Mouse (Mus musculus) left cerebral cortex, postnatal 36 days (tissue): Measurements from ENCODE around the gene Gm49661. TPM values are rescaled to one million over a fixed set of nuclear protein-coding genes. Genes with fewer than 3 reads are reported as not detected.
A peak's percentile ranks its signal among the peaks of the same experiment; 100 is the strongest.

Experiments
- DNase-seq, 2 experiments: peaks; one replicate each; pipeline ENCODE4 v3.0.0; 2021 to 2022; ENCODE audit warnings: low spot score in 2 of 2, mixed read lengths in 1 of 2
- intact Hi-C: fragments of 180-260 bp; cut with DNase I; formaldehyde crosslinking; loops from one replicate; pipeline ENCODE4 v1.15.1; 2025
- total RNA-seq, 2 experiments: library from RNA; stranded (reverse); gene quantifications; 2 replicates each; pipeline ENCODE4 v1.2.3; 2021

The Gm49661 gene
- 1 to 10 TPM in 1 of 2 experiments, not detected in 1; 1.6 TPM for total RNA-seq

DNA sequence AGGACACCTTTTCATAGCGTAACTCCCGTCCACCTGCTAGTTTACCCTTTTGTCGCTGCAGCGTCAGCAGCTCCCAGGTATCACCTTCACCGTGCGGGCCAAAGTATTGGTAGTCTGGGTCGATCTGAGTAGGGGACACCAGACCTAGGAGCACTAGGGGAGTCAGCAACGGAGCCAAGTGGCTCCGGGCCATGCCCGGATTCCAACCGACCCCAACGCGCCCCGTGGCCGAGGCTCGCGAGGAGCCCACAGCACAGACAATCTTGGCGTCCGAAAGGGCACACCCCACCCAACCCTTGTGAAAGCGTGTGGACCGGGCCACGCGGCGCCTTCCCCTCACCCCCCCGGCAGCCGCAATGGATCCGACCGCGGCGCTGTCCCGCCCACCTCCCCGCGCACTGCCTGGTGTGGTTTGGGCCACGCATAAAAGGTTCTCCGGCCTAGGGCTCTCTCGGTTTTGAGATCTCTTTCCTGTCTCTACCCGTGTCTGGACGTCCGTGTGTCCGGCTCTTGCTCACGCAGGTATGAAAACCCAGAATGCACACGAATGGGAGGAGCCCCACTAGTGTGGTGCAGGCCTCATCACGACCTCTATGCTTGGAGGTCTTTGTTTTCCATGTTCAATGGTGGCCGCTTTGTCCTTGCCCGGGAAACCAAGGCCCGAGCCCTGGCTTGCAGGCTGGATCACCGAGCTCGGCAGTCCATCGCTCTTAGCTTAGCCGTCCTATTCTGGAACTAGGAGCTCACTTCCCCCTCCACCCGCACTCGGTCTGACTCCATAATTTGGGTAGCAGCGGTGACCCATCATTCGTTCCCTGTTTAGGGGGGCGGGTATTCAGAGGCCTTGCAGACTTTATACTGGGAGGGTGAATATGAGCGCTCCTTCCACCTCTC is at the start of gene Gm49661, which contains the start of the genes Prdx2 and Rnaseh2a:
TSS of gene Gm49661 (minus strand) at position 193 of the 894 bp plus-strand sequence.
TSS of gene Prdx2 (plus strand) at position 347 of the 894 bp plus-strand sequence.
TSS of gene Rnaseh2a (minus strand) at position 527 of the 894 bp plus-strand sequence.
- intact Hi-C loops: loop anchor here (5.0 kb wide), 1 partner anchor 38 kb away; no protein-coding TSS in a partner anchor
- DNase-seq: peak; percentile 71 to 78

DNA sequence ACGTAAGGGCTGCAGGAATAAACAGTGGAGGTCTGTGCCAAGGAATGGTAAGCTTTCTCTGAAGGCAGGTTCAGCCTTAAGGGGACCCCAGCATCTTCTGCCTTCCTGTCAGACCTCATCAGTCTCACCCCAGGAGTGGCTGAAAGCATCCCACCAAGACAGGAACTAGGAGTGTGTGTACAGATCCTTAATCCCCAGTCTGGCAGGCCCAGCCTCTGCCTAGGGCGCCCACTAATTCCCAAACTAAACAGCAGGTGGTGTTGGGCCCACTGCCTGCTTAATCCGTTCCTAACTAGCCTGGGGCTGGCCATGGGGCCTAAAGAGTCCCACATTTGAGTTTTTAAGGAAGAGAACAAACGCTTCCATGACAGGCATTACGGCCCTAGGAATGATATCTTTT is 48.0 kb upstream of the Gm49661 start:
- intact Hi-C loops: no loop called here
- no peak for DNase-seq

DNA sequence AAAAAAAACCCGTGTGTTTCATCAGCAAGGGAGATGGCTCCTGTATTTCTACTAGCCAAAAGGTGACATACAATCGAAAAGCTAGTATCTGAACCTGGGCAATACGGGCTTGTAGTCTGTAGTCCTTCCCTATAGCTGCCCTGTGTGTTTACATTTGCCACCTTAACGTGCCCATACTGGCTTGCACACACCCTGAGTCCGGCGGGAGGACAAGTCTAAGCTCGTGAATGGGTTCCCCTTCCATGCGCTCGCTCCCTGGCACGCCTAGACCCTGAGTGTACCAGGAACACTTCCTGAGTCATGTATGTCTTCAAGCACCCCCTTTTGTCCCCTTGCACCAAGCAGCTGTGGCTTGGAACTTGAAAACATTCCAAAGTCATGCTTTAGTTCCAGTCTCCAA is 47.5 kb upstream of the Gm49661 start:
- intact Hi-C loops: no loop called here
- no peak for DNase-seq

DNA sequence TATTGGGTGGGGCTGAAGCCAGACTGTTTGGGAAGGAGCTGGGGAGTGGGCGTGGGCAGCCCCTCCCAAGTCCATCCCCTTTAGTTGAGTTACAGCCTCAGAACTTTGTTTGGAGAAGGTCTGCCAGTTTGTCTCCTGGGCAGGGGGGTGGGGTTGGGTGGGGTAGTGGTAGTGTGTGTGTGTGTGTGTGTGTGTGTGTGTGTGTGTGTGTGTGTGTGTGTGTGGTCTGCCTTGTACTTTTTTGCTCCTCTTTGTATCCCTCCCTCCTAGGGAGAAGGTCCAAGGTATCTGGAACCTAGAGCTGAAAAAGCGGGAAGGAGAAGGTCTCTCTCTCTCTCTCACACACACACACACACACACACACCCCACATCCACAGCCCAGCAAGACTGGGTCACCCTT is 45.2 kb upstream of the Gm49661 start, which contains the start of gene Best2:
TSS of gene Best2 (minus strand) at position 101 of the 400 bp plus-strand sequence.
- no peak for DNase-seq
- intact Hi-C loops: no loop called here

DNA sequence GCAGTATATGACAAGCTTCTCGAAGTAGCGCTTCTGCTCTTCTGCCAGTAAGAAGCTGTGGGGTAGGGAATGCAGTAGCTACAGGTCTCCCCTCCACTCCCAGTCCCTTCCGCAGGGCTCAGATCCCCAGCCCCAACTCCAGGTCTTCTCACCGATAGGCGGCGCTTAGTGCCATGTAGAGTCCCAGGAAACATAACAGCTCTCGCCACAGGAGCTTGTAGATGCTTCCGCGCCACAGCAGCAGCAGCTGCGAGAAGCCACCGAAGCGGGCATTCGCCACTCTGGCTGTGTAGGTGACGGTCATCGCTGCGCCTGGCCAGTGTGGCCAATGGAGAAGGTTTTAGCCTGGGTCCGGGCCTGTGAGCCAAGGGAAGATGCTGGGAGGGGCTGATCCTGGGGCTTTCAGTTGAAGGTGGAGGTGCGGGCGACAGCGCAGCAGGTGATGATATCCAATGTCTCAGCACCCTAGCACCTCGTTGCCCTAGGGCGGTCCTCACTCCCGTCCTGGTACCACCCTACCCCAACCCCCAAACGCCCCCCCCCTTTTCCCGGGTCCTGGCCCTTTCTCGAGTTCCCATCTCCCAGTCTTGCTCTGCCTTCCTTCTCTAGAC is 44.1 kb upstream of the Gm49661 start:
- DNase-seq: peak; percentile 62 to 72
- intact Hi-C loops: no loop called here

DNA sequence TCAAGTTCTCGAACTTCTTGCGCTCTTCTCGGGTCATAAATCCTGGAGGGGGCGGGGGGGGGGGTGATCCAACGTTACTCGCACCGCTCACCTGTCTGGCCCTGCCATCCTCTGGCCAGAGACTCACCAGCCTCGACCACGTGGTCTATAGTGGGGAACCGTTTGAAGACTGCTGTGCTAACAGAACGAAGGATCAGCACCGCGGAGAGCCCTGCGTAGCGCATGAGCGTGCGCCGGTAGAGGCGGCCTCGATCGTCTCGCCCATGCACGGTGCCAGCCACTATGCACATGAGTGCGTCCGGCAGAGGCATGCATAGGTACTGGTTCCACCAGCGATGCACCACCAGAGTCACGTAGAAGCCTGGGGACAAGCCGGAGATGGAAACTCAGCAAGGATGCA is 42.0 kb upstream of the Gm49661 start:
- no peak for DNase-seq
- intact Hi-C loops: no loop called here

DNA sequence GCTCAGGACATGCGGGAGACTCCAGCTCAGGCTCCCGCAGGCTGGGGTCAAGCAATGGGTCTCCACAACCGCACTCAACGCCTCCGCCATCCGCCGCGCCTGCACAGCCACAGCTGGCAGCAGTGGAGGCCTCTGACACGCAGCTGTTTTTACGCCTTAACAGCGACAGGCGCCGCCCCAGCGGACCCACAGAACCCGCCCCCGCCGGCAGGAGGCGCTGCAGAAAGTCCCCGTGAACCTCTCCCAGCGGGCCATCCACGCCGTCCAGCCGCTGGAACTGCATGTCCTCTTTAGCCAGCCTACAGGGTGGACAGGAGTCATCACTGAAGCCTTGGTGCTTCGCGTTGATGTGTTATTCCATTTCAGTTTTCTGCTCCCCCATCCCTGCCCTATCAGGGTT is 38.5 kb upstream of the Gm49661 start:
- DNase-seq: no peak
- intact Hi-C loops: loop anchor here (5.0 kb wide), 1 partner anchor 35 kb away; no protein-coding TSS in a partner anchor

DNA sequence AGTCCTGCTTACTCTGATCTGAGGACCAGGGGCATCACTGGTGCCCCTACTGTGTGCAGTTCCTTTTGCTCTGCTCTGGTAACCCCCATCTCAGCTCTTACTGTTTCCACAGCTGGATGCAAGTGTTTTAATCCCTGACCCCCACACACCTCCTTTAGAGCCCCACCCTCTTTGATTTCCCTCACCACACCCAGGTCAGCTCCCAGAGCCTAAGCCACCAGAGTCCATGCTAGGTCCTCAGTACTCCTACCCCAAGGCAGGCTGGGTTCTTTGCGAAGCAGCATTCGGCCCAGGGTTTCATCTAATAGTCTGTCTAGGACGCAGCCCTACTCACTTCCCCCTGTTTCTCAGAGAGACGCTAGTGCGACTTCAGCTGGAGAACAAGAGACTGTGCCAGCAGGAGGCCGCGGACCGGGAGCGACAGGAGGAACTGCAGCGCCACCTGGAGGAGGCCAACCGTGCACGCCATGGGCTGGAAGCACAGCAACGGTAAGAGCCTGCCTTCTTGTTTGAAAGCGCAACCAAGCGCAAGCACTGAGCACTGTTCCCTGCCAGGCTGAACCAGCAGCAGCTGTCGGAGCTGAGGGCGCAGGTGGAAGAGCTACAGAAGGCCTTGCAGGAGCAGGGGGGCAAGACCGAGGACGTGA is 28.5 kb upstream of the Gm49661 start:
- intact Hi-C loops: no loop called here

DNA sequence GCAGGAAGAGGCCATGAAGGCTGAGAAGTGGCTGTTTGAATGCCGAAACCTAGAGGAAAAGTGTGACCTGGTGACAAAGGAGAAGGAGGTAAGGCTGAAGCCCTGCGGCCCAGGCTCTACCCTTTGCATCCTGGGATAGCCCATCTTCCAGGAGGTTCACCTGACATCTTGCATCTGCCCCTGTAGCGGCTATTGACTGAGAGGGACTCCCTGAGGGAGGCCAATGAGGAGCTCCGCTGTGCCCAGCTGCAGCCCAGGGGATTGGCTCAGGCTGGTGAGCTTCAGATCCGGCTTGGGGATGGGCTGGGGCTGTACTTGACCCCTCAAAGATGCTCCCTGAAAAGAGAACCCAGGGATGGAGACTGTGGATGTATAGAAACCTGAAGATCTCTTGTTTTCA is 27.7 kb upstream of the Gm49661 start:
- intact Hi-C loops: no loop called here
- no peak for DNase-seq

More for the DNA sequence above, 28.5 kb upstream of the Gm49661 start:
- DNase-seq: peak; percentile 87 to 89

DNA sequence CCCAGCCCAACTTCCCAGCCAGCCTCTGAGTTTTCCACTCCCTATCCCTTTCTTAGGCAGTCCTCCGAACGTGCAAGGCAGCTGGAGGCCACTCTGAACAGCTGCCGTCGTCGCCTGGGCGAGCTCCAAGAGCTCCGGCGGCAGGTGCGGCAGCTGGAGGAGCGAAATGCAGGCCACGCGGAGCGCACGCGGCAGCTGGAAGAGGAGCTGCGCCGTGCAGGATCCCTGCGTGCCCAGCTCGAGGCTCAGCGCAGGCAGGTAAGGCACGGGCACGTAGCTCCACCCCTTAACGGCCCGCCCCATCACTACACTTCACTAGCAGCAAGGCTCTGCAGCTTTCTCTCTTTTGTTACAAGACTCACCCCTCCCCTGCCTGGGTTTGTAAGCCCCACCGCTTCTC is 26.4 kb upstream of the Gm49661 start:
- intact Hi-C loops: no loop called here

DNA sequence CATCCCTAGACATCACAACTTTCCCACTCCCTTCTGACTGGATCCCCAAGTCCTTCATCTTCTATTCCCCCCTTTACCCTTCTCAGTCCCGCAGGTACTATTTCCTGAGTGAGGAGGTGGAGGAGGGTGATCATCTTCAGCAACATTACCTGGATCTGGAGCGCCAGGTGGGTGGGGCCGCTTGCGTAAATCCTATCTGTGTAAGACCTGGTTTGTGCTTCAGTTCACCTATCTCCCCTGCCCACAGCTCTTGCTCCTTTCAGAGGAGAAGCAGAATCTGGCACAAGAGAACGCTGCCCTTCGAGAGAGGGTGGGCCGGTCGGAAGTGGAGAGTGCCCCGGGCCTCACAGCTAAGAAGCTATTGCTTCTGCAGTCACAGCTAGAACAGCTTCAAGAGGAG is 25.1 kb upstream of the Gm49661 start:
- intact Hi-C loops: no loop called here
- no peak for DNase-seq

More for the DNA sequence above, 26.4 kb upstream of the Gm49661 start:
- DNase-seq: no peak

DNA sequence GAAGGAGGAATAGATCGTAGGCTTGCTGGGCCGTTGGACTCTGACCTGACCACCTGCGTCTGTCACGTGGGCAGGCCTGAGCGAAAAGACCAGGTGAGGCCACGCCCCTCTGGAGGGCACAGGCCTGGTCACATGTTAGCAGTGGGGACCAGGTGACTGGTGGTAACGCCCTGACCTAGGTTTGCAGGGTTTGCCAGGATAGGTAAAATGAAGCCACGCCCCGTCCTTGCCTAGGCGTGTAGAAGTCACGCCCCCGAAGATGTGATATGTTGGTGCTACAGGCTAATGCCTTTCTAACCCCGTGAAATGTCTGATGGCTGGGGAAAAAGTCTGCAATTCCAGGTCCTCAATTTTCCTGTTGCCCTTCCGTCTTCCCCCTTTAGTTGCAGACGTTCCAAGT is 21.6 kb upstream of the Gm49661 start:
- peak in 1 of 2 experiments; percentile 38 for DNase-seq
- intact Hi-C loops: loop anchor here (1.0 kb wide), 1 partner anchor 16 kb away; no protein-coding TSS in a partner anchor

DNA sequence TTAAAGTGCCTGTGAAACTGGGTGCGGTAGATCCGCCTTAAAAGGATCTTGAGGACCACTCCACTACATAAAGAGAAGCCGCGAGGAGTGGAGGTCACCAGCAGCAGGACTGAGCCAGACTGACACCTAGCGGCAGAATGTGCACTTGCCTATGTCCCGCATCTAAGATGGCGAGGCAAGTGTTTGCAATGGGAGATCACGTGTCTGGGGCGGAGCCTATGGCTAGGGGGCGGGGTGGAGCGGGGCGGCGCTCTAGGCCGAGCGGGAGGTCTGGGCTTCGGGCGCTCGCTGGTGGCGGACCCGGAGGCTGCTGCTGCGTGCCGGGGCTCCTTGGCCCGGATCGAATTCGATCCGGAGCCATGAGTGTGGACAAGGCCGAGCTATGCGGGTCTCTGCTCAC is 21.1 kb upstream of the Gm49661 start, which contains the start of gene Hook2:
TSS of gene Hook2 (plus strand) at position 255 of the 400 bp plus-strand sequence.
- intact Hi-C loops: loop anchor here (1.0 kb wide), 1 partner anchor 15 kb away; no protein-coding TSS in a partner anchor
- peak; percentile 94 to 97 for DNase-seq

DNA sequence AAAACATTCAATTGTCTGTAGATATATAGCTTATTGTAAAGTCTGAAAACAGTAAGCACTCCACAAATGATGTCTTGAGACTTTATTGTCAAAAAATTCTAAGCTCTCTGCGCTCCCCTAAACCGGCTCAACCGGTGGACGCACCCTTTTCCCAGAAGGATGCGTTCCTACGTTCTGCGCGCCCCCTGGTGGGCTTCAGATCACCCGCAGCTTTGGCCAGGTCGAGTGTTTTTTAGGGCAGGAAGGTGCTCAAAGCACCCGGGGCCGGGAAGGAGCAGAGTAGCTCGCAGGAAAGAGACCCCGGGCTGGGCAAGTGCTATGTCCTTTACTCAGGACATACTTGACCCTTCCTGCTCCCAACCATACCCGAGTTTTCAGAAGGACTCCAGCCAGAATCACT is 20.6 kb upstream of the Gm49661 start:
- peak; percentile 82 to 86 for DNase-seq
- intact Hi-C loops: loop anchor here (1.0 kb wide), 1 partner anchor 15 kb away; no protein-coding TSS in a partner anchor

DNA sequence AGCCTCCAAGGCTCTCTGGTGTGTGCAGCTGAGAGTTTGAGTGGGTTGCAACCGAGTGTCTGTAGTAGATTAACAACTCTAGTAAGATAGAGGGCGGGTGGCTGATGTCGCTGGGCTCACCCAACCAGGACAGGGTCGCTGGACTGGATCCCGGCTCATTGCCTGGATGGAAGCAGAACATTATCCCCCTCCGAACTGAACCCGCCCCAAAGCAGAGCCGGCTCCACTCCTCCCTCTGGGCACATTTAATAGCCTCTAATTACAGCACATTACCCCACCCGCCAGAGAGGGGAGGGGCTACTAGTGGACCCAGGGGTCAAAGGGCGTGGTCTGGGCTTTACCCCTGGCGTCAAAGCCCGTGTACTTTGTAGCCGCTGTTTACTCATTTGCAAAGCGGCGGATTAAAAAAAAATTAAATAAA is 20.1 kb upstream of the Gm49661 start:
- no peak for DNase-seq
- intact Hi-C loops: no loop called here

DNA sequence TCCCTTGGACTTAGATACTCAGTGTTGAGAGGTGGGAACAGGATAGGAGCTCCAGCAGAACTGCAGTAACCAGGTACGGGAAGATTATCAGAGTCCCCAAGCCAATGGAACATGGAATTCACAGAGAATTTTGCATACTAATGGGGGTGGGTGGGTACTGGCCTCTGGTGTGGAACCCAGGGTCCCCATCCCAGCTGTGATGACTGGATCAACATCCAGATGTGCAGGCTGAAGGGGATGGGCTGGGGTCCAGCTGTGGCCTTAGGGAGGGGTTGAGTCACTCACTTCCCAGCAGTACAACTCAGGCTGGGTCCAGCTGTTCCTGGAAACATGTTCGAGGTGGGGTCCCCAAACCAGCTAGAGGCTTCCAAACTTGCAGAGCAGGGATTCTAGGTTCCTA is 18.7 kb upstream of the Gm49661 start:
- intact Hi-C loops: no loop called here
- DNase-seq: no peak

DNA sequence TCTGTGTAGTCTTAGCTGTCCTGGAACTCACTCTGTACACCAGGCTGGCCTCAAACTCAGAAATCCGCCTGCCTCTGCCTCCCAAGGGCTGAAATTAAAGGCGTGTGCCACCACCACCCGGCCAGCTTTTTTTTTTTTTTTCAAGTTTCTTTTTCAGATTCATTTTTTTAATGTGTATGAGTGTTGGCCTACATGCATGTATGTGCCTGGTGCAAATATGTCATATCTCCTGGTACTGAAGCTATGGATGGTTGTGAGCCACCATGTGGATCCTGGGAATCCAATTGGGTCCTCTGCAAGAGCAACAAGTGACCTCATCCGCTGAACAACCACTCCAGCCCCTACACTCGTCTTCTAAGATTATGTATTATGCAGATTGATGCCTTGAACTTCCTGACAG is 18.2 kb upstream of the Gm49661 start:
- intact Hi-C loops: no loop called here

DNA sequence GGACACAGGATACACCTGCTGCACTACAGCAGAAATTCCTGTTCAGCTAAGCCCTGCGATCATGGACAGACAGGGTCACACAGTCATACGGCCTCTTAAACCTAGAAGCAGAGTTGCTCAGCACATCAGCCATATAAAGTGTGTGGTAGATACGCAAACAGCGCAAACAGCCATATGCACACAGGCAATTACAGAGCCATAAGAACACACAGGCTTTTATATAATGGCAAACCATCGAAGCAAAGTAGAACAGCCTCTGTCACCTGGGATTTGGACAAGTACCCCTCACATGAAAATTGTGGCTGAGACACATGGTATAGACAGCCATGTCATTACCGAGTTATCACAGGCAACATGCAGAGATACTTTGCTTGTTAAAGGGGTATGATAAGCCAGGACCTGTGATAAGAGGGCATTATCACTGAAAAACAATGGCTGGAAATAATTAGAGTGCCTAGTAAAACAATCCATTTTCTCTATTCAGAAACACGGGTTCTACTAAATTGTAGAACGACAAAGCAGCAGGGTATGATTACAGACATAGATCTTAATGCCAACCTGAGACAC is 17.2 kb upstream of the Gm49661 start:
- DNase-seq: no peak
- intact Hi-C loops: loop anchor here (1.0 kb wide), 1 partner anchor 8 kb away; the partner anchor contains the start of gene Junb

More for the DNA sequence above, 18.2 kb upstream of the Gm49661 start:
- no peak for DNase-seq

DNA sequence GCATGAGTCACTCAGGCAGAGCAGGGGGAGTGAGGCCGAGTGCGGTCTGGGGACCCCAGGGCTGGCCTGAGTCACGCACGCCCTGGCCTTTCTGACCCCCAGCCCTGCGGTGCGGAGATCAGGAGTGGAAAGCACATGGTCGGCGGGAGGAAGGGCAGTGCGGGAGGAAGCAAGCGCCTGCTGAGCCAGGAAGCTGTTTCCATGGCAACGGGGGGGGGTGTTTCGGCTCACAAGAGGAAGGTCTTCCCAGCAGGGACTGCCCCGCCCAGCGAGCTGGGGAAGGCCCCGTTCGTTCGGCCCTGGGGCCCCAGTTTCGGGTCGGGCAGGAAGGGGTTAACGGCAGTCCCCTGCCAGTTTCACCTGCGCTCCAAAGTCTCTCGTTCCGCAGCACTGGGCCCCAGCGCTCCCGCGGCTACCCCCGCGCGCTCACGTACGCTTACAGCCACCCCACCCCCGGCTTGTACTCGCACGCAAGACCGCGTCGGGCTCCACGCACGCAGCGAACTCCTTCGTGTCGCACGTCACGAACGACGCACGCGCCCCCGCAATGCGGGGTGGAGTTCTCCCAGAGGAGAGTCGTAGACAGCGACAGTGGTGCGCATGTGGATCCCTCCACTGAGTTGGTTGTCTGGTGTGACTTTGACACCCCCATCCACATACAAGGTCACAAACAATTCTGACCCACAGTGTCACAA is 16.6 kb upstream of the Gm49661 start:
- intact Hi-C loops: loop anchor here (1.0 kb wide), 1 partner anchor 8 kb away; the partner anchor contains the start of gene Junb
- DNase-seq: peak; percentile 96 to 97
